Comparison of ENCODE assay signal across 9 mouse cellular contexts in genomic region chr11:97793165-97793564, GRCm38 (mm10). TPM values are rescaled to one million over a fixed set of nuclear protein-coding genes. Genes with fewer than 3 reads are reported as not detected.
DNase-seq lines count a peak whose midpoint lies in the region; ATAC-seq and TF ChIP-seq lines count a peak whose summit lies in the region.
"Had no signal": no experiment of that assay in that cellular context is flagged by ENCODE, and none has a peak within 500 bp of the region (broad histone marks: within the 10 kb centered on the region; RNA-seq: fewer than 3 reads in every experiment).

No protein-coding gene starts in this region.

- H3K36me3 ChIP-seq in ES-Bruce4 (ENCODE audit: control insufficient read depth, insufficient read depth, low read length, poor library complexity, severe bottlenecking), result no peaks in the 10 kb centered on the region
- H3K36me3 ChIP-seq: limb, embryonic 15.5 days had no signal

- DNase-seq in cerebellum, adult 2 months, result peak in 1 of 2 experiments; percentile 61
- peak in 1 of 2 experiments; percentile 55 for DNase-seq in layer of hippocampus, adult 2 months (ENCODE audit: low spot score in 2 of 2)
- no peak for DNase-seq in layer of hippocampus, postnatal 36 days
- DNase-seq in embryo, embryonic 9.5 days (ENCODE audit: extremely low spot score), result peak; percentile 58
- peak; percentile 52 to 70 for DNase-seq in spleen, postnatal 4 days (ENCODE audit: low spot score in 2 of 2)
- no peak for DNase-seq in urinary bladder, postnatal 4 days (ENCODE audit: low spot score in 2 of 2)

- no peaks in the 10 kb centered on the region for H3K27me3 ChIP-seq in cerebellum, adult 2 months (ENCODE audit: control insufficient read depth, insufficient read depth, low read length)
- H3K27me3 ChIP-seq in ES-Bruce4 (ENCODE audit: control insufficient read depth, insufficient read depth, low read length, poor library complexity, severe bottlenecking), result no peaks in the 10 kb centered on the region
- H3K27me3 ChIP-seq: limb, embryonic 15.5 days had no signal

- 1% methylated on average over 2 of the region's 2 CpGs for WGBS in cerebellum, adult 2 months

- H3K9ac ChIP-seq in ES-Bruce4 (ENCODE audit: low read depth, poor library complexity, severe bottlenecking), result peak overlapping the region; percentile 77; the same call in 1 of the 2 replicates
- H3K9ac ChIP-seq: limb, embryonic 15.5 days had no signal

- no peak for ATAC-seq in cerebellum, adult (ENCODE audit: insufficient number of reproducible peaks, low FRiP score, low TSS enrichment)

- H3K9me3 ChIP-seq in ES-Bruce4 (replicated peaks; ENCODE audit: control insufficient read depth, insufficient read depth, low read length, poor library complexity, severe bottlenecking), result no peaks in the 10 kb centered on the region
- H3K9me3 ChIP-seq: limb, embryonic 15.5 days had no signal

- no peak for TF ChIP-seq EP300 in ES-Bruce4 (IDR thresholded peaks at IDR 0.05; ENCODE audit: insufficient read depth, low read depth, low read length)

- TF ChIP-seq POLR2A in cerebellum, adult 2 months (IDR thresholded peaks at IDR 0.05; ENCODE audit: borderline replicate concordance, insufficient read depth, low read length), result no peak
- no peak for TF ChIP-seq POLR2A in ES-Bruce4 (IDR thresholded peaks at IDR 0.05; ENCODE audit: insufficient read depth, low read length)

- no peak overlapping the region for H3K4me3 ChIP-seq in cerebellum, adult 2 months (replicated peaks; ENCODE audit: insufficient read depth, low read depth, low read length)
- H3K4me3 ChIP-seq in layer of hippocampus, adult 2 months, result no peak overlapping the region
- no peak overlapping the region for H3K4me3 ChIP-seq in ES-Bruce4 (ENCODE audit: low read depth, low read length)
- H3K4me3 ChIP-seq: limb, embryonic 15.5 days had no signal

- no peaks in the 10 kb centered on the region for H3K4me1 ChIP-seq in cerebellum, adult 2 months (ENCODE audit: control insufficient read depth, insufficient read depth, low read length)
- no peaks in the 10 kb centered on the region for H3K4me1 ChIP-seq in ES-Bruce4 (ENCODE audit: control insufficient read depth, insufficient read depth, low read length)

- no peak overlapping the region for H3K27ac ChIP-seq in cerebellum, adult 2 months (ENCODE audit: insufficient read depth, low read length)
- no peak overlapping the region for H3K27ac ChIP-seq in layer of hippocampus, adult 2 months
- peak overlapping the region; percentile 97 for H3K27ac ChIP-seq in ES-Bruce4 (ENCODE audit: insufficient read depth, low read length)
- H3K27ac ChIP-seq: limb, embryonic 15.5 days had no signal

- peak; percentile 40; the same call in 1 of the 2 replicates for TF ChIP-seq CTCF in cerebellum, adult 2 months (IDR thresholded peaks at IDR 0.05; ENCODE audit: borderline replicate concordance, insufficient read depth, low read depth, low read length)
- TF ChIP-seq CTCF in layer of hippocampus, adult 2 months (conservative IDR thresholded peaks at IDR 0.05), result peak; percentile 91
- peak; percentile 9 for TF ChIP-seq CTCF in ES-Bruce4 (IDR thresholded peaks at IDR 0.05; ENCODE audit: low read depth, low read length)

RNA-seq across cellular contexts. Expression of gene Lasp1, which starts 5.6 kb away (rescaled TPM):
- polyA plus RNA-seq in cerebellum, adult 2 months (2012; rRNA removed), result 74.9 and 78.5 TPM in 2 replicates
- total RNA-seq in layer of hippocampus, adult 2 months (2021), result 10 to 100 TPM; 88.1 to 91.4 TPM
- total RNA-seq in layer of hippocampus, postnatal 36 days (2021), result 10 to 100 TPM; 98.0 to 98.2 TPM
- polyA plus RNA-seq in ES-Bruce4 (2011; ENCODE audit: insufficient read depth, insufficient read length, low read depth, missing spikeins), result 228 and 231 TPM in 2 replicates

RNA-seq across cellular contexts. Expression of gene Rpl23, which starts 10.9 kb away (rescaled TPM):
- 234 and 281 TPM in 2 replicates for polyA plus RNA-seq in cerebellum, adult 2 months (2012; rRNA removed)
- 100 to 1,000 TPM; 361 to 374 TPM for total RNA-seq in layer of hippocampus, adult 2 months (2021)
- total RNA-seq in layer of hippocampus, postnatal 36 days (2021), result 100 to 1,000 TPM; 355 TPM
- 777 and 842 TPM in 2 replicates for polyA plus RNA-seq in ES-Bruce4 (2011; ENCODE audit: insufficient read depth, insufficient read length, low read depth, missing spikeins)

RNA-seq across cellular contexts. Expression of gene 1700001P01Rik, which starts 17.4 kb away (rescaled TPM):
- polyA plus RNA-seq in cerebellum, adult 2 months (2012; rRNA removed), result 0.80 and 0.81 TPM in 2 replicates
- 1 to 10 TPM; 1.3 to 2.4 TPM for total RNA-seq in layer of hippocampus, adult 2 months (2021)
- 1 to 10 TPM in 1 of 2 experiments, under 1 TPM in 1; 0.60 to 1.3 TPM for total RNA-seq in layer of hippocampus, postnatal 36 days (2021)
- polyA plus RNA-seq in ES-Bruce4 (2011; ENCODE audit: insufficient read depth, insufficient read length, low read depth, missing spikeins), result 0.99 TPM in 1 of 2 replicates, not detected in the other

RNA-seq across cellular contexts. Expression of gene Cwc25, which starts 26.8 kb away (rescaled TPM):
- polyA plus RNA-seq in cerebellum, adult 2 months (2012; rRNA removed), result 17.2 and 17.7 TPM in 2 replicates
- 10 to 100 TPM; 20.1 to 20.6 TPM for total RNA-seq in layer of hippocampus, adult 2 months (2021)
- 10 to 100 TPM; 19.5 to 19.8 TPM for total RNA-seq in layer of hippocampus, postnatal 36 days (2021)
- 14.5 and 16.9 TPM in 2 replicates for polyA plus RNA-seq in ES-Bruce4 (2011; ENCODE audit: insufficient read depth, insufficient read length, low read depth, missing spikeins)

RNA-seq across cellular contexts. Expression of gene B230217C12Rik, which starts 47.4 kb away (rescaled TPM):
- 117 TPM in 2 replicates for polyA plus RNA-seq in cerebellum, adult 2 months (2012; rRNA removed)
- total RNA-seq in layer of hippocampus, adult 2 months (2021), result 10 to 100 TPM; 67.8 to 72.6 TPM
- total RNA-seq in layer of hippocampus, postnatal 36 days (2021), result 10 to 100 TPM; 67.5 to 68.4 TPM
- 2.8 and 3.4 TPM in 2 replicates for polyA plus RNA-seq in ES-Bruce4 (2011; ENCODE audit: insufficient read depth, insufficient read length, low read depth, missing spikeins)

Comparison
In these comparisons a context has a peak if more than half of its experiments do, and no peak if none do; other contexts are left out.
1. DNase-seq: peak in embryo, embryonic 9.5 days (single experiment) and spleen, postnatal 4 days (2 of 2); none in layer of hippocampus, postnatal 36 days (0 of 2) and urinary bladder, postnatal 4 days (0 of 2).
2. CTCF ChIP-seq: peak in every context shown above with its lines; median percentile 91 in layer of hippocampus, adult 2 months; 40 in cerebellum, adult 2 months; 9 in ES-Bruce4.